Mouse (Mus musculus) hematopoietic multipotent progenitor cell, adult 10-12 weeks (in vitro differentiated cells): ENCODE measurements around the gene Zic2. TPM values are rescaled to one million over a fixed set of nuclear protein-coding genes. Genes with fewer than 3 reads are reported as not detected.

ENCODE experiments used
- polyA plus RNA-seq: library from polyadenylated mRNA; stranded (reverse); fragments of >175 nt; gene quantifications from 2 replicates; pipeline ENCODE4 v1.2.3, GENCODE M21; 2012; ENCODE audit warnings: low replicate concordance

The Zic2 gene
- polyA plus RNA-seq = not detected in 2 replicates

GRCm38 (mm10) chr14:122474891-122475556 lies at the start of gene Zic2:
TSS of gene Zic2 (plus strand) at chr14:122475435.

GRCm38 (mm10) chr14:122450496-122451382 lies 24.5 kb upstream of the Zic2 start, which contains the start of gene Gm5089:
TSS of gene Gm5089 (minus strand) at chr14:122451115.

DNA sequence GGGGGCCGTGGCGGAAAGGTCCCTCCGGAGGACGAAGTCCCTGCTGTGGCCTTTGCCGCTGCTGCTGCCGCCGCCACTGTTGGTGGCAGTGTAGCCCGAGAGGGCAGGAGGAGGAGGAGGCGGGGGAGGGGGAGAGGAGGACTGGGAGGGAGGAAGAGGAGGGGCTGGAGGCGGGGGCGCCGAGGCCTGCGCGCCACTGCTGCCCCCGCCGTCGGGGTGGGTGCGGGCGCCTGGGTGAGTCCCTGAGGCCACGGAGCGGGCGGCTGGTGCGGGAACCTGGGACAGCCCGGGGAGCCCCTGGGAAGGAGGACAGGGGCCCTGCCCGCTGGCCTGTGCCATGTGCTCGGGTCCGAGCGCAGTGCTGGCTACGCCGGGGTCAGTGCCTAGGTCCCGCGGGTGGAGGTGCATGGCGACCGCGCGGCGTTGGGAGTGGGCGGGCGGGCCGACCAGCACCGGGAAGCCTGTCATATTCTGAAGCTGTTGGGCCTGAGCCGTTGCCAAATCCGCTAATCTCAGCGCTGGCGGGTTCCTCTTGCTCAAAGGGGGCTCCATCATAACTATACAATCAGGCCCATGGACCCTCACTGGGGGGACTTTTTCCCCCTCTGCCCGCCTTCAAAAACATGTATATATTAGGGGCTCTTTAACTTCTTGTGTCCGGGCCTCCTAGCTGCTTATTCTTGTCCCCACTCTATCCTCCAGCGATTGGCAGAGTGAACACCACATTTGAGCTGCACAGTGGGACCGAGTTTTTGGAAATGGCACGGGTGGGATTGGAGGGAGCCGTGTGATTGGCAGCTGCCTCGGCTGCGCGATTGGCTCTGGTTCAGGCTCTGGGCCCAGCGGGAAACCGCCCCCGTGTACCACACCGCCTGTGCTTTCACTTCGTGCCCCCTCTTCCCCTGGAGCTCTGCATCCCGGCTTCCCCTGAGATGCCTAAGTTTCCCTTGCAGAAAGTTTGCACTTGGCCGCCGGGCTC lies 10.2 kb upstream of the Zic2 start, which contains the start of gene Zic5:
Gene Zic5, minus strand, starts transcription at position 915 of the 979 bp plus-strand sequence.

DNA sequence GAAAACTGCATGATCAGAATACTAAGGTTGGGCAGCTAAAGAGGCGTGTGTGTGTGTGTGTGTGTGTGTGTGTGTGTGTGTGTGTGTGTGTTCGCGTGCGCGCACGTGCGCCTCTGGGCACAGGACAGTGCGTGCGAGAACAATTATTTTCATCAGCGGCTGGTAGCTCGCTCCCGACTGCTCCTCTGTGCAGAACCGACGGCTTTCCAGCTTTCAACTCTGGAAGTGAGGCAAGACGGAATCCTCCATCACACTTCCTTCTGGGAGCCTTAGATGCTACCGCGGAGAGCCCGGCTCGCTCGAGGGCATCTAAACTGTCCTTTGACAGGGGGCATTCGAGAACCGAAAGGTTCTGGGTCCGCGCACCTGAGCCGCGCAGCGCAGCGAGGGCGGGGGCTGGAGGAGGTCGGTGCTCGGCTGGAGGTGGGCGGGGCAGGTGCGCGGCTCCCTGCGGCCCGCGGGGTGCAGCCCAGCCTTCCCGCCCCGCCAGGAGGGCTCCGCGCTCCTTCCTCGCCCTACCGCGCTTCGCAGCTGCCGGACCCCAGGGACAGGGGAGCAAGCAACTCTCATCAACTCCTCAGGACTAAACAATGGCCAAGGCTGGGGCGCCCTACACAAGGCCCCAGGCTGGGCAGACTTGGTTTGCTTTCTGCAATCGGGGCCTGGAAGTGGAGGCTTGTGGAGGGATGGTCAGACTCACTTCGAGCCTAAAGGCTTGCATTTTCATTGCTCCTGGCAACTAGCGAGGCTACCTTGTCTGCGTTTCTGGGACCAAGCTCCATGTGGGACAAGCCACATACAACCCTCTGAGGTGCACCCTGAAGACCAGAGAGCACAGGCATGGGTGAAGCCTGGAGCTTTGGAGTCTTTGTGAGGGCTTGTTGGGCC lies 15.4 kb downstream of the Zic2 start, which contains the start of gene Gm10837:
Gene Gm10837, plus strand, starts transcription at position 146 of the 888 bp plus-strand sequence.

Other genes starting within 250 kb of the Zic2 start
- not detected in 2 replicates for gene Gm5089, start 24.3 kb upstream of the Zic2 start, polyA plus RNA-seq
- 0.02 TPM in 1 of 2 replicates, not detected in the other for gene Zic5, start 9.8 kb upstream of the Zic2 start, polyA plus RNA-seq
- not detected in 2 replicates for gene Gm10837, start 15.2 kb downstream of the Zic2 start, polyA plus RNA-seq
- 11.1 and 13.2 TPM in 2 replicates for gene Pcca, start 58.9 kb downstream of the Zic2 start, polyA plus RNA-seq